Mouse (Mus musculus) neural tube, embryonic 15.5 days (tissue): ENCODE results near the gene Abcf1. TPM values are rescaled to one million over a fixed set of nuclear protein-coding genes. Genes with fewer than 3 reads are reported as not detected.
"Not testable (repeated sequence)": the region's sequence is repeated elsewhere in the genome, so short reads cannot be mapped to it uniquely, and the experiment has no call there.

Experiments
- ATAC-seq: fragments of 200-750 bp; cut with Nextera tagmentation; 2 replicates; pipeline ENCODE4 v1.8.0; 2017; ENCODE audit warnings: mild to moderate bottlenecking, moderate TSS enrichment, moderate library complexity; ENCODE audit not compliant: low FRiP score
- H3K27ac ChIP-seq: fragments of 300-500 bp; sonication (generic); replicated peaks from 2 replicates; pipeline ENCODE4 v1.5.1; 2015; ENCODE audit warnings: mild to moderate bottlenecking, inconsistent platforms
- H3K27me3 ChIP-seq: fragments of 300-500 bp; sonication (generic); replicated peaks from 2 replicates; pipeline ENCODE4 v1.6.1; 2015; ENCODE audit warnings: inconsistent platforms
- H3K36me3 ChIP-seq: fragments of 300-500 bp; sonication (generic); 2 replicates; pipeline ENCODE4 v1.6.1; 2015; ENCODE audit warnings: inconsistent platforms
- H3K4me1 ChIP-seq: fragments of 300-500 bp; sonication (generic); 2 replicates; pipeline ENCODE4 v1.6.1; 2015; ENCODE audit warnings: inconsistent platforms
- H3K4me2 ChIP-seq: fragments of 300-500 bp; sonication (generic); 2 replicates; pipeline ENCODE4 v1.6.1; 2015; ENCODE audit warnings: inconsistent platforms, mild to moderate bottlenecking, moderate library complexity
- H3K4me3 ChIP-seq: fragments of 300-500 bp; sonication (generic); replicated peaks from 2 replicates; pipeline ENCODE4 v1.5.1; 2015; ENCODE audit warnings: mild to moderate bottlenecking, inconsistent platforms
- H3K9ac ChIP-seq: fragments of 300-500 bp; sonication (generic); replicated peaks from 2 replicates; pipeline ENCODE4 v1.6.1; 2015; ENCODE audit warnings: mild to moderate bottlenecking, inconsistent platforms
- H3K9me3 ChIP-seq: fragments of 300-500 bp; sonication (generic); replicated peaks from 2 replicates; pipeline ENCODE4 v1.6.1; 2016; ENCODE audit warnings: inconsistent platforms
- WGBS: fragments of 180-500 bp; shearing (Covaris S2); methylation state at CpG from one replicate; pipeline ENCODE4 v1.1.7; 2015; ENCODE audit warnings: mixed read lengths; 5-methylcytosine and 5-hydroxymethylcytosine counted together
- polyA plus RNA-seq: library from polyadenylated mRNA; unstranded; fragments of >200 nt; fragmentation: Nextera tagmentation; extraction: Ambion mirVana; gene quantifications from 2 replicates; pipeline ENCODE4 v1.2.1, GENCODE M21; 2015

Abcf1 gene
- polyA plus RNA-seq, 1 experiment from 2014 or later = 78.4 TPM

DNA sequence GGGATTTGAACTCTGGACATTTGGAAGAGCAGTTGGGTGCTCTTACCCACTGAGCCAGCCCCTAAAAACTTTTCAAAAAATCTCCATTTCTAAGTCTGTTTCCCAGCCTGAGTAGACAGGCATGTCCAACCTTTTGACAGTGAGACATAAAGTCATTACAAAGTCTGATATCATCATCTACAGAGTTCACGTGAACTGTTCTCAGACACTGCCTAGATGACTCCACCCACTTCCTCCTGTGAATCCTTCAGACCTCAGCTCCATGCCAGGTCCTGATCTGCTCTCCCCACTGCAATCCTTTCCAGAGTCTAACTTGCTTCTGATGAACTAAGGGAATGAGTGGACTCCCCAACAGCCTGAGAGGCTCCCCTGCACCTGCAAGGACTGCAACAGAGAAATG, 2.6 kb upstream of the Abcf1 start:
- Histone ChIP-seq H3K27me3 (no peaks in the 10 kb centered on the region), H3K9ac (no peak overlapping the region), H3K4me1 (peaks cover 31% of the 10 kb centered on the region), H3K27ac (no peak overlapping the region), H3K4me2 (no peak overlapping the region), H3K4me3 (no peak overlapping the region), H3K9me3 (no peaks in the 10 kb centered on the region), H3K36me3 (peaks cover 35% of the 10 kb centered on the region)
- 74% methylated on average over 1 of the region's 1 CpGs for WGBS
- ATAC-seq = no peak

- H3K36me3 ChIP-seq = peaks cover 38% of the 10 kb centered on the region
- H3K9me3 ChIP-seq = no peaks in the 10 kb centered on the region
- H3K4me3 ChIP-seq = no peak overlapping the region
- WGBS = 99% methylated on average over 2 of the region's 2 CpGs
- H3K4me1 ChIP-seq = peaks cover 33% of the 10 kb centered on the region
- H3K27ac ChIP-seq = no peak overlapping the region
- no peak overlapping the region for H3K9ac ChIP-seq
- H3K27me3 ChIP-seq = no peaks in the 10 kb centered on the region
- ATAC-seq = no peak
- no peak overlapping the region for H3K4me2 ChIP-seq
Measured at GRCm38 (mm10) chr17:35967621-35968020, 1.9 kb downstream of the Abcf1 start.

GRCm38 (mm10) chr17:35963279-35963678, 6.3 kb downstream of the Abcf1 start:
- no peaks in the 10 kb centered on the region for H3K9me3 ChIP-seq
- no peak overlapping the region for H3K4me3 ChIP-seq
- WGBS = 89% methylated on average over 10 of the region's 10 CpGs
- peaks cover 14% of the 10 kb centered on the region for H3K4me1 ChIP-seq
- H3K27me3 ChIP-seq = no peaks in the 10 kb centered on the region
- H3K4me2 ChIP-seq = no peak overlapping the region
- no peak overlapping the region for H3K9ac ChIP-seq
- ATAC-seq = no peak
- H3K27ac ChIP-seq = no peak overlapping the region
- H3K36me3 ChIP-seq = peaks cover 72% of the 10 kb centered on the region

- Histone ChIP-seq H3K36me3 (peaks cover 90% of the 10 kb centered on the region), H3K27me3 (no peaks in the 10 kb centered on the region), H3K9ac (no peak overlapping the region), H3K9me3 (no peaks in the 10 kb centered on the region), H3K4me3 (no peak overlapping the region), H3K4me2 (no peak overlapping the region), H3K4me1 (no peaks in the 10 kb centered on the region), H3K27ac (no peak overlapping the region)
- ATAC-seq = no peak
- 94% methylated on average over 15 of the region's 15 CpGs for WGBS
Measured at GRCm38 (mm10) chr17:35958533-35959223, 10.9 kb downstream of the Abcf1 start.

- H3K36me3 ChIP-seq = peaks cover 50% of the 10 kb centered on the region
- H3K9me3 ChIP-seq = no peaks in the 10 kb centered on the region
- no peak overlapping the region for H3K4me3 ChIP-seq
- no peaks in the 10 kb centered on the region for H3K27me3 ChIP-seq
- no peak overlapping the region for H3K4me2 ChIP-seq
- H3K27ac ChIP-seq = no peak overlapping the region
- no peak for ATAC-seq
- WGBS = 82% methylated on average over 8 of the region's 8 CpGs
- no peaks in the 10 kb centered on the region for H3K4me1 ChIP-seq
- no peak overlapping the region for H3K9ac ChIP-seq
Measured at GRCm38 (mm10) chr17:35954665-35955064, 14.9 kb downstream of the Abcf1 start.

GRCm38 (mm10) chr17:35952559-35952958, 17.0 kb downstream of the Abcf1 start:
- 93% methylated on average over 3 of the region's 3 CpGs for WGBS
- not testable (repeated sequence) for H3K27ac ChIP-seq, H3K4me3 ChIP-seq, H3K4me2 ChIP-seq, ATAC-seq, H3K9ac ChIP-seq, H3K9me3 ChIP-seq, H3K4me1 ChIP-seq, H3K27me3 ChIP-seq
- peaks cover 28% of the 10 kb centered on the region for H3K36me3 ChIP-seq

- not testable (repeated sequence) for H3K4me2 ChIP-seq, H3K9ac ChIP-seq, H3K4me3 ChIP-seq, H3K27me3 ChIP-seq, H3K9me3 ChIP-seq, H3K4me1 ChIP-seq, H3K27ac ChIP-seq, ATAC-seq
- H3K36me3 ChIP-seq = peaks cover 12% of the 10 kb centered on the region
Measured at GRCm38 (mm10) chr17:35950946-35951345, 18.6 kb downstream of the Abcf1 start.

DNA sequence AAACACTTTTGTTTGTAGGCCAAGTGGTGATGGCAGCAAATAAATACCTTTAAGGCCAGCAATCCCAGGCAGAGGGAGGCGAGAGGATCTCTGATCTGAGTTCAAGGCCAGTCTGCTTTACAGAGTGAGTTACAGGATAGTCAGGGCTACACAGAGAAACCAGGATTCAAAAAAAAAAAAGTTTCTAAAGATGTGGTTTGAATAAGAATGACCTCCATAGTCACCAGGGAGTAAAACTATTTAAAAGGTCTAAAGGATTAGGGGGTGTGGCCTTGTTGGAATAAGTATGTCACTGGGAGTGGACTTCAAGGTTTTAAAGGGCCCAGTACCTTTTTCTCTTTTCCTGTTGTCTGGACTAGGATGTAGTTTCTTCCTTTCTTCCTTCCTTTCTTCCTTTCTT, 29.6 kb downstream of the Abcf1 start:
- Histone ChIP-seq H3K9me3 (no peaks in the 10 kb centered on the region), H3K27me3 (no peaks in the 10 kb centered on the region), H3K4me1 (no peaks in the 10 kb centered on the region), H3K4me2 (no peak overlapping the region), H3K9ac (no peak overlapping the region), H3K4me3 (no peak overlapping the region), H3K36me3 (no peaks in the 10 kb centered on the region), H3K27ac (no peak overlapping the region)
- 51% methylated on average over 1 of the region's 1 CpGs for WGBS
- ATAC-seq = no peak

- Histone ChIP-seq H3K4me2 (no peak overlapping the region), H3K4me1 (no peaks in the 10 kb centered on the region), H3K27me3 (no peaks in the 10 kb centered on the region), H3K9me3 (no peaks in the 10 kb centered on the region), H3K9ac (no peak overlapping the region), H3K27ac (no peak overlapping the region), H3K36me3 (no peaks in the 10 kb centered on the region), H3K4me3 (no peak overlapping the region)
- ATAC-seq = no peak
- 58% methylated on average over 2 of the region's 2 CpGs for WGBS
Measured at GRCm38 (mm10) chr17:35939108-35939507, 30.5 kb downstream of the Abcf1 start.

DNA sequence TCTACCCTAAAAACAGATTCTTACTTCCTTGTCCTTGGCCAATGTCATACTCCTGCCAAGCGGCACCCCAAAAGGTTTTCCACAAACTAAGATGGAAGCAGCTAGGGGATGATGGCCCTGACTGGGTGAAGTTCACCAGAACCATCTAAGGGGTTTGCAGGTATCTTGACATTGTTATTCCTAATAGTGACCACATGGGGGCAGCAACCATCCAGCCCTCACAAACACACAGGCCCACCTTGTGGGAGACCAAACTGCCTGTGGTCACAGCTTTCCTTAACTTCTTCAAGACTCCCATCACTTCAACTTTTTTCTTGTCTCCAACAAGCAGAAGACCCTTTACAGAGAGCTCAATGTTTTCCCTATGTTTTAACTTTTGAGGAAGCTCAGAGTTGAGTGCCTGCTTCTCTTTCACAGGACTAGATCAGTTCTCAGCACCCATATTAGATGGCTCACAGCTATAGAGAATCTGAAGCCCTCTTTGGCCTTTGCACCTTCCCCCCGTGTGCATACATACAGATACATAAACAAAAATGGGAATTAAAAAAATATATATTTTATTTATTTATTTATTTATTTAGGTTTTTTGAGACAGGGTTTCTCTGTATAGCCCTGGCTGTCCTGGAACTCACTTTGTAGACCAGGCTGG, 31.7 kb downstream of the Abcf1 start:
- 42% methylated on average over 2 of the region's 2 CpGs for WGBS
- ATAC-seq = no peak
- Histone ChIP-seq H3K27ac (no peak overlapping the region), H3K9me3 (no peaks in the 10 kb centered on the region), H3K4me1 (no peaks in the 10 kb centered on the region), H3K9ac (no peak overlapping the region), H3K27me3 (no peaks in the 10 kb centered on the region), H3K4me2 (no peak overlapping the region), H3K36me3 (no peaks in the 10 kb centered on the region), H3K4me3 (no peak overlapping the region)

DNA sequence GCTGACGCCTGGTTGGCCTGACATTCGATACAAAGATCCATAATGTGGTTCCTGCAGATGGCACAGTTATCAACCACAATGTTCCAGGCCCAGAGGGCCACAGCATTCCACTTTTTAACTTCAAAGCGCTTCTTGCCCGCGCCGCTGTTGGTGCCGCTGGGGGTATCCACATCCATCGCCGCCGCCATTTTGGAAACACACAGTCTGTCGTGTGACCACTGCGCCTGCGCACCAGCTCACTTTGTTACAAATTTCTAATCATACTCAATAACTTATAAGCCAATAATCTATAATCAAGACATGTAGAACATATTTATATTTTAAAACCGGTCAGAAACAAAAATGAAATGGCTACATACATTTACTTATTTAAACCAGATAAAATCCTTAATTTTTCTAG, 33.8 kb downstream of the Abcf1 start:
- not testable (repeated sequence) for H3K9ac ChIP-seq, H3K4me3 ChIP-seq, H3K27ac ChIP-seq, ATAC-seq, H3K27me3 ChIP-seq, H3K36me3 ChIP-seq, H3K4me2 ChIP-seq, H3K4me1 ChIP-seq, H3K9me3 ChIP-seq
- WGBS = 90% methylated on average over 14 of the region's 14 CpGs

GRCm38 (mm10) chr17:35932608-35933007, 37.0 kb downstream of the Abcf1 start:
- Histone ChIP-seq H3K36me3 (peaks cover 39% of the 10 kb centered on the region), H3K4me1 (no peaks in the 10 kb centered on the region), H3K9me3 (no peaks in the 10 kb centered on the region), H3K4me2 (no peak overlapping the region), H3K9ac (no peak overlapping the region), H3K4me3 (no peak overlapping the region), H3K27me3 (no peaks in the 10 kb centered on the region), H3K27ac (no peak overlapping the region)
- 90% methylated on average over 4 of the region's 4 CpGs for WGBS
- ATAC-seq = no peak
